Mouse (Mus musculus): Measurements from ENCODE around the gene Mpped1. TPM values are rescaled to one million over a fixed set of nuclear protein-coding genes. Genes with fewer than 3 reads are reported as not detected.

Gene Mpped1
- total RNA-seq, 2 experiments from 2014 or later = not detected

GRCm38 (mm10) chr15:83877155-83877866 lies 98.0 kb downstream of the Mpped1 start:
- DNase-seq = no peak
- intact Hi-C loops (cut with DNase I) = no loop called here

GRCm38 (mm10) chr15:83877898-83878297 lies 98.6 kb downstream of the Mpped1 start:
- intact Hi-C loops (cut with DNase I) = no loop called here

GRCm38 (mm10) chr15:83879845-83880244 lies 100.6 kb downstream of the Mpped1 start:
- no peak for DNase-seq

More at GRCm38 (mm10) chr15:83877898-83878297, 98.6 kb downstream of the Mpped1 start:
- DNase-seq = no peak

GRCm38 (mm10) chr15:83883821-83884220 lies 104.6 kb downstream of the Mpped1 start:
- intact Hi-C loops (cut with DNase I) = no loop called here
- no peak for DNase-seq

More at GRCm38 (mm10) chr15:83879845-83880244, 100.6 kb downstream of the Mpped1 start:
- intact Hi-C loops (cut with DNase I) = no loop called here

- intact Hi-C loops (cut with DNase I) = no loop called here
- DNase-seq = no peak
Measured at GRCm38 (mm10) chr15:83884291-83884690, 105.0 kb downstream of the Mpped1 start.

GRCm38 (mm10) chr15:83892871-83893270 lies 113.6 kb downstream of the Mpped1 start:
- intact Hi-C loops (cut with DNase I) = no loop called here
- DNase-seq = no peak

- intact Hi-C loops (cut with DNase I) = no loop called here
- DNase-seq = no peak
Measured at GRCm38 (mm10) chr15:83894261-83894660, 115.0 kb downstream of the Mpped1 start.

GRCm38 (mm10) chr15:83896011-83896410 lies 116.7 kb downstream of the Mpped1 start:
- intact Hi-C loops (cut with DNase I) = no loop called here
- no peak for DNase-seq

GRCm38 (mm10) chr15:83897286-83897685 lies 118.0 kb downstream of the Mpped1 start:
- intact Hi-C loops (cut with DNase I) = no loop called here
- no peak for DNase-seq

- DNase-seq = no peak
- intact Hi-C loops (cut with DNase I) = no loop called here
Measured at GRCm38 (mm10) chr15:83906472-83906871, 127.2 kb downstream of the Mpped1 start.

Other genes starting within 250 kb of the Mpped1 start
- gene Tspo, start 215.9 kb upstream of the Mpped1 start, total RNA-seq (2021) = 10 to 100 TPM; 20.8 to 23.4 TPM
- gene Mcat, start 215.7 kb upstream of the Mpped1 start, total RNA-seq (2021) = 10 to 100 TPM; 18.2 to 20.1 TPM
- gene Ttll12, start 184.3 kb upstream of the Mpped1 start, total RNA-seq (2021) = 1 to 10 TPM; 4.4 to 4.7 TPM
- gene Scube1, start 54.4 kb upstream of the Mpped1 start, total RNA-seq (2021) = under 1 TPM; 0.38 to 0.76 TPM

Measured in gastrocnemius, postnatal 36 days (tissue).